Mouse (Mus musculus) liver, adult 2 months (tissue): Measurements from ENCODE around the gene Atp8b5.

ENCODE experiments used
- CTCF ChIP-seq: fragments of 200-500 bp; IDR thresholded peaks from 2 replicates; pipeline ENCODE4 v1.5.1; 2011; ENCODE audit warnings: low read depth, low read length, control low read depth
- POLR2A ChIP-seq: fragments of 200-500 bp; IDR thresholded peaks from 2 replicates; pipeline ENCODE4 v1.6.1; 2011; ENCODE audit warnings: low read length, control low read depth; ENCODE audit not compliant: insufficient read depth; ENCODE audit errors: extremely low read depth

- TF ChIP-seq CTCF (no peak), POLR2A (no peak)
These were observed 30.1 kb upstream of the Atp8b5 start for GRCm38 (mm10) chr4:43236898-43237297.
